Mouse (Mus musculus): ENCODE measurements at regions not wholly inside any gene's neighbourhood (a gene's known extent, or its start where the extent isn't known, plus 50 kb on each side); places are given as distances from the start of the nearest gene placed in this dataset.

- DNase-seq (ENCODE audit: low spot score): no peak
These were observed 60.3 kb downstream of the Snrpe start for GRCm38 (mm10) chr1:133549816-133550215.

GRCm38 (mm10) chr1:133548971-133549370 is 61.1 kb downstream of the Snrpe start:
- no peak for DNase-seq (ENCODE audit: low spot score)

GRCm38 (mm10) chr1:133547541-133547940 is 62.5 kb downstream of the Snrpe start:
- DNase-seq (ENCODE audit: low spot score): no peak

- DNase-seq (ENCODE audit: low spot score): no peak
These were observed 65.1 kb downstream of the Snrpe start for GRCm38 (mm10) chr1:133544996-133545395.

GRCm38 (mm10) chr1:133543751-133544150 is 66.3 kb downstream of the Snrpe start:
- DNase-seq (ENCODE audit: low spot score): no peak

- no peak for DNase-seq (ENCODE audit: low spot score)
These were observed 67.9 kb downstream of the Snrpe start for GRCm38 (mm10) chr1:133541996-133542775.

GRCm38 (mm10) chr1:133530698-133531097 is 79.4 kb downstream of the Snrpe start:
- DNase-seq (ENCODE audit: low spot score): no peak

- DNase-seq (ENCODE audit: low spot score): no peak
These were observed 80.3 kb downstream of the Snrpe start for GRCm38 (mm10) chr1:133529817-133530216.

- DNase-seq (ENCODE audit: low spot score): no peak
These were observed 82.3 kb downstream of the Snrpe start for GRCm38 (mm10) chr1:133527651-133528385.

- DNase-seq (ENCODE audit: low spot score): no peak
These were observed 87.3 kb downstream of the Snrpe start for GRCm38 (mm10) chr1:133522825-133523224.

GRCm38 (mm10) chr1:133520652-133521051 is 89.4 kb downstream of the Snrpe start:
- DNase-seq (ENCODE audit: low spot score): no peak

- DNase-seq (ENCODE audit: low spot score): no peak
These were observed 92.8 kb upstream of the Sox13 start for GRCm38 (mm10) chr1:133517020-133517419.

- DNase-seq (ENCODE audit: low spot score): no peak
These were observed 79.9 kb upstream of the Sox13 start for GRCm38 (mm10) chr1:133504116-133504515.

GRCm38 (mm10) chr1:133503336-133503735 is 79.2 kb upstream of the Sox13 start:
- DNase-seq (ENCODE audit: low spot score): no peak

- DNase-seq (ENCODE audit: low spot score): no peak
These were observed 76.8 kb upstream of the Sox13 start for GRCm38 (mm10) chr1:133501016-133501415.

GRCm38 (mm10) chr1:133492986-133493741 is 69.0 kb upstream of the Sox13 start:
- DNase-seq (ENCODE audit: low spot score): peak; percentile 20

GRCm38 (mm10) chr1:133492291-133492985 is 68.3 kb upstream of the Sox13 start:
- DNase-seq (ENCODE audit: low spot score): peak; percentile 22

- DNase-seq (ENCODE audit: low spot score): no peak
These were observed 67.7 kb upstream of the Sox13 start for GRCm38 (mm10) chr1:133491857-133492290.

- no peak for DNase-seq (ENCODE audit: low spot score)
These were observed 63.2 kb upstream of the Sox13 start for GRCm38 (mm10) chr1:133487171-133487901.

- DNase-seq (ENCODE audit: low spot score): no peak
These were observed 62.2 kb upstream of the Sox13 start for GRCm38 (mm10) chr1:133486370-133486769.

- peak; percentile 5 for DNase-seq (ENCODE audit: low spot score)
These were observed 58.7 kb upstream of the Sox13 start for GRCm38 (mm10) chr1:133482891-133483290.
